Mouse (Mus musculus) frontal cortex, adult 2 months (tissue): ENCODE data around the gene Rbm47. TPM values are rescaled to one million over a fixed set of nuclear protein-coding genes. Genes with fewer than 3 reads are reported as not detected.

Experiments
- DNase-seq, 2 experiments: peaks; one replicate each; pipeline ENCODE4 v3.0.0; 2022; ENCODE audit warnings: low spot score in 1 of 2; ENCODE audit errors: extremely low spot score in 1 of 2
- polyA plus RNA-seq: library from polyadenylated mRNA; depleted of rRNA; stranded (reverse); fragments of >200 nt; gene quantifications from 2 replicates; pipeline ENCODE4 v1.2.3, GENCODE M21; 2012

Rbm47 gene
- polyA plus RNA-seq, 1 experiment = 0.78 TPM

DNA sequence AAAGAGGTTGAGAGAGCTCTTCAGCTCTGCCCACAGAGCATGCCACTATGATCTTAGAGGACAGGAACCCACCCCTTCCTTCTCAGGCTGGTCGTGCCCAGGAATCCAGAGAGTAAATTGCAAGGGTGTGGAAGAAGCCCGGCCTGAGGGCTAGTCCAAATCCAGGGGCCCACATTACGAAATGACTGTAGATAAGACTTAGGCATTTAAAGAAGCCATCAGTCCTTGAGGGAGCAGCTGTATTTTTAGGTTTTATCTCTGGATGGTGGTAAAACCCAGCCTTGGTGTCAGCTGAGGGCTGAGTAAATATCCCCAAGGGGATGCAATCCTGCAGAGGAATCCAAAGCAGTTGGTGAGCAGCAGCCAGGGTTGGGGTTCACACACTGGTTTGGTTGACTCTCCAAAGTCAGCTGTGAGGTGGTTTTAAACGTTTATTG is 6.7 kb downstream of the Rbm47 start:
- no peak for DNase-seq

GRCm38 (mm10) chr5:66165748-66166147 is 7.2 kb downstream of the Rbm47 start:
- no peak for DNase-seq

DNA sequence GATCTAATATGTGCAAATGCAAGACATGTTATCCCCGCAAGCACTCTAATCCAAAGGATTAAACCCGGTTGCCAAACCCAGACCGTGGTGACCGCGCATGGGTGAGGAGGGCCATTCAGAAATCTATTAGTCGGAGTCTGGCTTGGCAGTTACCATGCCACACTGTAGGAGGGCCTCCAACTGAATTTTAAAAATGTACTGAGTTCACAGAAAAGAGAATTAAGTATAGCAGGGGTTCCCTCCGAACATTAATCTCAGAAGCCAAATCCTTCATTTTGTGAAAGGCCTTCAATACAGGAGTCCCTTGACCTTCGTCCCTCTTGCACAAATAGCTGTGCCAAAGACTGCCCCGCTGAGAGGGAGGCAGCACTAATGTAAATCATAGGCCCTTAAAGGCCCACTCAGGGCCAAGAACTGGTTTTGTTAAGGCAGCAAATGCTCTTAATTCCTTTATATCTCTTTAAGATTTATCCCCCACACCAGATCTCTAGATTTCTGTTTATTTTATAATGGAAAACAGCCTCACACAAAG is 16.4 kb downstream of the Rbm47 start:
- no peak for DNase-seq

DNA sequence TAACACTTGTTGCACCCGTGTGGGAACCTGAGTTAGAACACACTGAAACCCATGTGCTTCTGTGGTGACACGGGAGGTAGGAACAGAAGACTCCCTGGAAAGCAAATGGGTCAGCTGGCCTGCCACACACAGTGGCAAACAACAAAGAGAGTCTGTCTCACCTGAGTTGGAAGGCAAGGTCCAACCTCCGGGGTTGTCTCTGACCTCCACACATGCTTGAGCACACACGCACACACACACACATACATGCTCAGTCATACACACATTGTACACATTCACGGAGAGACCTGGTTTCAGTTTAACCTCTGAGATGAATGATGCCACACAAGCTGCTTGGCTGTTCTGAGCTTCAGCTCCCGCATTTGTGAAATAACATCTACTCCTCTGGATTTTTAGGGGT is 18.3 kb downstream of the Rbm47 start:
- no peak for DNase-seq

- no peak for DNase-seq
Measured at GRCm38 (mm10) chr5:66153486-66153885, 19.4 kb downstream of the Rbm47 start.

- no peak for DNase-seq
Measured at GRCm38 (mm10) chr5:66151301-66152188, 21.4 kb downstream of the Rbm47 start.

GRCm38 (mm10) chr5:66150706-66151300 is 22.1 kb downstream of the Rbm47 start:
- DNase-seq = no peak

DNA sequence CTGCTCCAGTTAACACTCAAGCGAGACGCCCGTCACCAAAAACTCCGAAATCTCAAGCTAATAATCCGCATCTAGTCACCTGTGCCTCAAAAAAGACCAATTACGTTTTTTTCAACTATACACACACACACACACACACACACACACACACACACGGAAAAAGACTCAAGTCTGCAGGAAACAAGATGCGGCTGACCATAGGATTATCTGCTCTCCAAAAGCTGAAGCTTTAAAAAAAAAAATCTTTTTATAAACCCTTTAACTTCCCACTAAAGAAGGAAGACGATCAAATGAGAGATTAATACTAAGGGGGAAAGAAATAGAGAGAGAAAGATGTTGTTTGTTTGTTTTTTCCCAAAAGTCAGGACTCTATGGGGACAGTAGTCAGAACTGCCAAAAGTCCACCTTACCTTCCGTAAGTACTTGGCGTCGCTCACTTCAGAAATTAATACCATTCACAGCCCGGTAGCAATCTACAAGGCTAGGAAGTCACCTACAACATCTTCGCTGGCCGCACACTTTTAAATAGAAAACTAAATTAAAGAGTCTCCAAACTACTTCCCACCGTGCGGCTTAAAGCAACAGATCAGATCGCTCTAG is 22.7 kb downstream of the Rbm47 start:
- no peak for DNase-seq

DNA sequence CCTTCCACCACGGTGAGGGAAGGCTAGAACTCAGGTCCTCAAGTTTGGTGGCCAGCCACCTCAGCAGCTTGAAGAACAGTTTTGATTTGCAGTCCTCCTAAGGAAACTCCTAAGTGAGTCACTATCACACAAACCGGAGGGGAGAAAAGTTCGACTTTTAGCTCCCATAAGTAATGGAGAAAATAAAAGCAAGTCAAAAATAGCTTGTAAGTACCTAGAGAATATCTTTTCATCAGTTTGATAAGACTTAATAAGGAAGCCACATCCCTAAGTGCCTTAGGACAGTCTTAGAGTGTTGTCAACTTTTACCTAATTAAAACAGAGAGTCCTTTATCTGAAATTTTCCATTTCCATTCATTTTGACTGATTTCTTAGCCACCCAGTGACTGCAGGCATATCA is 23.3 kb downstream of the Rbm47 start:
- DNase-seq = no peak

GRCm38 (mm10) chr5:66149111-66149510 is 23.8 kb downstream of the Rbm47 start:
- DNase-seq = no peak

- no peak for DNase-seq
Measured at GRCm38 (mm10) chr5:66147313-66147712, 25.6 kb downstream of the Rbm47 start.

DNA sequence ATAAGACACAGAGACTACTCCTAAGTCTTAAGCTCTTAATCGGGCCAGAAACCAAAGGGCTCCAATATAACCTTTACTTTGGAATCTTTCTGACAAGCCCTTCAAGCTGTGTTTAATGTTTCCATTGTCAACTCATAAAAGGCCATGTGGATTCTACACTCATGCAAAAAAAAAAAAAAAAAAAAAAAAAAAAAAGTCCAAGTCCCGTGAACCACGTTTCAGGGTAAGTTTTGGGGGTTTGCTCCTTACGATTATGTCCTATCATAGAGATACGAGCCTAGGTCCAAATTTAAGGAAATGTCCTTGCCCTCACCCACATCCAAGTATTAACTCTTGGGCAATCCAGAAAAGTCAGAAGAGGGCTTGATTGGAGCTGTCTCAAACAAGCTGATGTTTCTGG is 27.3 kb downstream of the Rbm47 start:
- DNase-seq = no peak

DNA sequence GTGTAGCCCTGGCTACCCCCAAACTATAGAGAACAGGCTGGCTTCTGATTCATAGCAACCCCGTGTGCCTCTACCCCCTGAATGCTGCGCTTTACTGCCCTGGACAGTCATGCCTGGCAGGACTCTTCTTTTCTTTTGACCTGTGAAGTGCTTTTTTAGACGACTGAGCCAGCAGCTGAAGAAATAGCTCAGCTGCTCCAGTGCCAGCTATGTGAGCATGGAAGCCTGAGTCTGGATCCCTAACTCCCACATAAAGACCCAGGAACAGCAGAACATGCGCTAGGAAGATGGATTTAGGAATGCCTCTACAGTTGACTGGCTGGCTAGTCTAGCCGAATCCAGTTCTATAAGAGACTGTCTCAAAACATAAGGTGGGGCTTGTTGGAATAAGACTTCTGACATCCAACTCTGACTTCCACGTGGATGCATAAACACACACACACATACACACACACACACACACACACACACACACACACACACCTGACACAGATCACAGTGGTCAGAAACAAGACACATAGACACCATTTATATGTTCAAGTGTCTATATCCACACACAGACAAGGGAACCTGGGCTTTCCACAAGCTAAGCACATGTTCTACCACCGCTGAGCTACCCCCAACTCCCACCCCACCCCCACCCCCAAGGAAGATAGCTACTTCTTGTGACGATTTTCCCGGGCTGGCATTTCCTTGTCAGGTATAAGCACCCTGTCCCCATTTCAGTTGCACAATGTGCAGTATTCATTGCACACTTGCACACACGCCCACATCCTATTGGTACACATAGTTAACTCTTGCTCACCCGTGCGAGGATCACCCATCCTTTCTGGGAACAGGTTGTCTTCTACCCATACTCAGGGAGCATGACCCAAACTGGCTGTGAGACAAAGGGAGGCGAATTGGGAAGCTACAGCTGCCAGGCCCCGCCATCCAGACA is 29.6 kb downstream of the Rbm47 start:
- no peak for DNase-seq

DNA sequence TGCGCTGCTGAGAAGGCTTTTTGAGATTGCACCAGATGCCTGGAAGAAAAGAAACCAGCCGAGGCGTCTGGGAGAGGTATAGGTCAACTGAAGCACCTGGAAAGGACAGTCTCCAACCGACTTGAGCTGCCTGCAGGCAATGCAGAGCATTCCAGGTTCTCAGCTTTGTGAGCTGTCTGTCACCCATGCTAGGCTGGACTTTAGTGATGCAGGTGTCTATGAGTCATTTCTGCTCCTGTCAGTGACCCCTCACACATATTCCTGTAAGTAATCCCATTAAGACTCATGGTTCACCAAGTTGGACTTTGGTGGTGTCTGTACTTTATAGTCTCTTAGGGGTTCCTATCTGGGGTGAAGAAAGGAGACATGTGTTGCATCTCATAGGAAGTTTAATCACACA is 31.4 kb downstream of the Rbm47 start:
- no peak for DNase-seq

DNA sequence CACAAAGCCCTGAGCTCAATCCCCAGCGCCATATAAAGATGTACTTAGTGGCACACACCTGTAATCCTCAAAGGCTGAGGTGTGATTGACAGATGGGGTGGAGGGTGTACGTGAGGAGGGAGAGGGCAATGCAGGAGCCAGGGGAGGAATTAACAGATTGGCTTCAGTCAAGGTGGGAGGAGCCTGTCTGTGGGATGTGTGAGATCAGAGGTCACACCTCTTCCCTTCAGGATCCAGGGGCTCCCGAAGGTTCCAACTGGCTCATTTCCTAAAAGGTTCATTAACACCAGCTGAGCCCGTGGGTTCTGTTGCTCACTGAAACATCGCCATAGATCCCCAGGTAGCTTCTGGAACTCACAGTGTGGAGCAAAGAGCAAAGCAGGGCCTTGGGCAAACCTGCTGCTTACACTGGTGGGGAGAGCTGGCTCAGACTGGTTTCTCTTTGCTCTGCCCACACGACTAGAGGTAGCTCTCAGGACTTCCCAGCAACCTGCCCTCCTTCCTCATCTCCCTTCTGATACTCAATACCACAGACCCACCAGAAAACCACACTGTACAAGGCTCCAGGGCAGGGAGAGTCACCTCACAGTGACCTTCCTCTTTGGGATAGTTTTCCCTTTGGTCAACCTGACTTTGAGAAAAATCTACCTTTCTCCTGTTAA is 33.2 kb downstream of the Rbm47 start:
- no peak for DNase-seq

- peak in 1 of 2 experiments; percentile 12 for DNase-seq
Measured at GRCm38 (mm10) chr5:66139171-66139570, 33.7 kb downstream of the Rbm47 start.

DNA sequence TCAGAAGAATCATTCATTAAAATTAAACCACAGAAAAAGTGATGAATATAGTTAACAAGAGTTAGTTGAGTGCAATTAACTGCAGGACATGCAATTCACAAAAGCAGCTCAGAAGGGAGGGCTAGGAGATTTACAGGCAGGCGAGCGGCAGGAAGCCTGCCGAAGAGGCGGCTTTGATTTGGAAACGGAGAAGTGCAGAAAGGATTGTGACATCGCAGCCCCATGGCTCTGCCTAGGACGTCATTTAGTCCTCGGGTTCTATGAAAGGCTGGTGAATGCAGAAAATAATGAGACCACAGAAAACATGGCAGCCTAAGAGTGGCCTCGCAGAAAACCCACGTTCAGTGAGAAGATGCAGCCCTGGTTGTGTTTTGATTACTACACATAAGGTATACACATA is 34.3 kb downstream of the Rbm47 start:
- no peak for DNase-seq

DNA sequence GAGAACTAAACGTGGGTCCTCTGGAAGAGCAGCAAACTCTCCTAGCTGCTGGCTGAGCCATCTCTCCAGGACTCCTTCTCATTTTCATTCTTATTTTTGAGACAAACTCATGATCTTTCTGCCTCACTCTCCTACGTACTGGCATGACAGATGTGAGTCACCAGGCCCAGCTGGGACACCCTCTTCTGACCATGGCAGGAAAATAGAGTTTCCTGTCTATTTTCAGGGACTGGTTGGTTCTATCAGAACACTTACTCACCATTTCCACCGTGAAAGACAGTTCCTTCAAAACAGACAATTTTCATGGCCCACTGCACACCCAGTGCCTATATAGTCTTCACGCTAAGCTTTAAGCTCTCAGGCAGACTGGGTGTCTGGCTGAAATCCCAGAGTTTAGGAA is 35.7 kb downstream of the Rbm47 start:
- peak; percentile 11 to 57 for DNase-seq

- no peak for DNase-seq
Measured at GRCm38 (mm10) chr5:66135853-66136210, 37.1 kb downstream of the Rbm47 start.
